Mouse (Mus musculus): ENCODE data around the gene Usp3.

The Usp3 gene

DNA sequence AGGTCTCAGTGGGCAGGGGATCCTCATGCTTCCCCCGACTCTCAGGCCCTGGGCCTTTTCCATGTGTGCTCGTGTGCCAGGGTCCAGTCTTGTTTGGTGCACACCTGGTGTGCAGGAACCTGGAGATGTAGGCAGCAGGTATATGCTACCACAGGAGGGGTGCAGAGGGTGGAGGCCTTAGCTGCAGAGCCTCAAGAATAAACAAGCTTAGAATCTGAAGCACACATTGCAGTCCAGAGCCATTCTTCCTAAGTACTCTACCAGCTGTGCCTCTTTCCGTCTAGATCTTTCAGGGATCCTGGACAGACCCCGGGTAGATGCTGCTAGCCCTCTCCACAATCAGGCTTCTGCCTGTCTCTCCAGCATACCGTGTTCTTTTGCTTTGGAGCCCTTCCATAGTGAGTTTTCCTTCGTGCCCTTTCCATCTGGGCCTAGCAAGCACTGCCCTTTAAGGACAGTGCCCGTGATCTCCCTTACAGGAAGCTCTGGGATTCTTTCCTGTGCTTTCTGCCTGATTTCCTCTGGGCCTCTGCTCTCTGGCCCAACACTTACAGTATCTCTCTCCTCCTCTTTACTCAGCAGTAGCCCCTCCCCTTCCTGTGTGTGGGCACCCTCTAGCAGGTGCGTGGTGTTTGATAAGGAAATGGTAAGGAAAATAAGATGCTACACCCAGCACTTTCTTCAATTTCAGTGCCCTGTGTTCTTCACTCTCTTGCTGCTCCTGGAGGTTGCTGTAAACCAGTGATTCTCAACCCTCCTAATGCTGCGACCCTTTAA, 87.6 kb downstream of the Usp3 start:
- no peak for DNase-seq

DNA sequence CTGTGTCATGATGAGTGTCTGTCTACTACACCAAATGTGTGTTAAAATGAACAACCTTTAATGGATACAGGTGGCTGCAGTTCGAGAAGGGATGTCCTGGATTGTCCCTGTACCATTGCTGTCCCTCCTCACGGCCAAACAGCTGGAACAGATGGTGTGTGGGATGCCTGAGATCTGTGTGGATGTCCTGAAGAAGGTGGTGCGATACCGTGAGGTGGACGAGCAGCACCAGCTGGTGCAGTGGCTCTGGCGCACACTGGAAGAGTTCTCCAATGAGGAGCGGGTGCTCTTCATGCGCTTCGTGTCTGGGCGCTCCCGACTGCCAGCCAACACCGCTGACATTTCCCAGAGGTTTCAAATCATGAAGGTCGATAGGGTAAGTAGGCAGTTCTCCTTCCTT, 88.4 kb downstream of the Usp3 start:
- no peak for DNase-seq

GRCm38 (mm10) chr9:66503879-66504411, 89.0 kb downstream of the Usp3 start:
- no peak for DNase-seq

DNA sequence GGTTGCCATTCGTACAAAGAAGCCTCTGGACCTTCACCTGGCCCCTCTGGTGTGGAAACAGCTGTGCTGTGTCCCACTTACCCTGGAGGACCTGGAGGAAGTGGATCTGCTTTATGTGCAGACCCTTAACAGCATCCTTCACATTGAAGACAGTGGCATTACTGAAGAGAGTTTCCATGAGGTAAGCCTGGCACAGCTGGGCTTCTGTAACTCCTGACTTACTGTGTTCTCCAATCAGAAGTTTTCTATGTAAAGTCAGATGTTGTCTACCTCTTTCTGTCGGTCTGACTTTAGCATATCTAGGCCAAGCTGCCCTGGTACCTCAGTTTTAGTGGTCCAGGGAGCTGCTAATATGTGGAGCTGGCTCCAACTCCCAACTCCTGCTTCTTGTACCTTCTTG, 91.7 kb downstream of the Usp3 start:
- no peak for DNase-seq

GRCm38 (mm10) chr9:66493992-66494391, 99.0 kb downstream of the Usp3 start:
- no peak for DNase-seq

- no peak for DNase-seq
These were observed 100.6 kb downstream of the Usp3 start for GRCm38 (mm10) chr9:66492361-66492760.

DNA sequence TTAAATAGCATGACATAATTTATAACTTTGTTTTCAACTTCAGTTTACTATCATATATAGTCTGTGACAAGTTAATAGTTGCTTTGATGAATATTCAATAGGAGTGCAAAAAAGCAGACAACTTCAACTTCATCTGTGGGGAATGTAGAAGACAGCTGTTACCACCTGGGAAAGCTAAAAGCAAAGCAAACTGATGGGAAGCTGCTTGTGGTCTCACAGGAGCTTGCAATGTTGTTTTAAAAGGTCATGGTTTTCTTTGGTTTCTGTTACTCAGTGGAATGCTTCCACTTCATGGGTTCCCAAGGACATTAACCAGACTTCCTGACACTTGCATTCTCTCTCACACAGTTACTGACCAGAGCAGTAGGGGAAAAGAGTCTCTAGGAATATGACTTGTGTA, 104.2 kb downstream of the Usp3 start:
- no peak for DNase-seq

GRCm38 (mm10) chr9:66483429-66483828, 109.5 kb downstream of the Usp3 start:
- DNase-seq = no peak

- no peak for DNase-seq
These were observed 115.2 kb downstream of the Usp3 start for GRCm38 (mm10) chr9:66477785-66478184.

DNA sequence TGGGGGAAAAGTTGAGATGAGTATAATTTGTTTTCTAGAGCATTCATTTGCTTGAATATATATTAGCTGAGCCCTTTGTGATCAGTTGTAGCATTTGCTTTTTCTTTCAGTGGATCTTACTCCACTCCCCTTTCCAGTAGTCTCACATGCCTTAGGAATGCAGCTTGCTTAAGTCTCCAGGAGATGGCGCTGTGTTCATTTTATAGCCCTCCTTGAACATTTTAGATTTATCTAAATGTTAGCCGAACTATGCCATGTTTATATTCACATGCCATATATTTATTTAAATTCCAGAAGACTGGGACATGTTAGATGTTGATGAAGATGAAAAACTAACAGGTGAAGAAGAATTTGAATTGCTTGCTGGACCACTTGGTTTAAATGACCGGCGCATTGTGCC, 127.9 kb downstream of the Usp3 start:
- DNase-seq = no peak
